Mouse (Mus musculus) stomach, postnatal 0 days (tissue): Measurements from ENCODE around the gene Ifrd2.

Experiments used
- CTCF ChIP-seq: IDR thresholded peaks from 2 replicates; pipeline ENCODE4 v1.5.1; 2016; ENCODE audit warnings: antibody characterized with exemption, low read depth, mild to moderate bottlenecking, moderate library complexity
- EP300 ChIP-seq: optimal IDR thresholded peaks from 2 replicates; pipeline ENCODE3; 2016; ENCODE audit warnings: antibody characterized with exemption

DNA sequence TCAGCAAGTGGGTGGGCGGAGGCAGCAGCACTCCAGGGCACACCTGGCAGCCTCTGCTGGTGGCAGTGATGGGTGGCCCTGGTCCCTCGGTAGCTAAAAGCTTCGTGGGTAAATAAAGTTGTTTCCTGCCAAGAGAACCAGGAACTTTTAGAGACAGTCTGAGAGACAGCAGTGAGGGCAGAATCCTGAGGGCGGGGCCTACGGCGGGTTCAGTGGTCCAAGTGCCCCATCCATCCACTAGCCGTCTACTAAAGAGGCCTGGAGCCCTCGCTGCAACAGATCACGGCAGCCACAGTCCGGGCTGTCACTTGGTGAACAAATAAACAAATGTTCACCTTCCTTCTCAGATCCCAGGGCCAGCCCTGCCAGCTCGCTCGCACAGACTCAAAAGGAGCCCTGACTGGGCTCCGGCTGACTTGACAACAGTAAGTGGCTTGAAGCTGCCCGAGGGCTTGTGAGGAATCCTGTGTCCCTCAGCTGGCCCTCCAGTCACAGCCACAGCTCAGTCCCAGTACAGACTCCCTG is 42.5 kb downstream of the Ifrd2 start:
- TF ChIP-seq EP300, result no peak
- TF ChIP-seq CTCF, result no peak
